Mouse (Mus musculus): ENCODE measurements around the gene Msi2. TPM values are rescaled to one million over a fixed set of nuclear protein-coding genes. Genes with fewer than 3 reads are reported as not detected.

Gene Msi2
- polyA plus RNA-seq, 1 experiment from 2014 or later: 3.9 TPM

DNA sequence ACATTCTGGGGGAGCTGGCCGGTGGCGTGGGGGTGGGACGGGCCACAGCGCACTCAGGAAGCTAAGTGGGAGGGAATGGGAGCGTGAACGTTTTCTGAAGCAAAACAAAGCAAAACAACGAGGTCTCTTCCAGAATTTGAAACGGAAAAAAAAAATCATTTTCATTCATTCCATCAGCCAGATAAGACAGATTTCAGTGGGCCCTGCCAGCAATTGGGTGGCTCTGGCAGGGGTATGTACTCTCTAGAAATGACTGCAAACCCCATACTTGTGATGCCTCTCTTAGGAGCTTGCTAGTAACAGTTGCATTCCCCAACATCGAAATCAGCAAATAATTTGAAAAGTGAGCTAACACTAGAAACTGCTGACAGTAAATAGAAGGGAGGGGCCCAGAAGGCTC, 335.9 kb downstream of the Msi2 start:
- no peaks in the 10 kb centered on the region for H3K9me3 ChIP-seq (replicated peaks)
- no peak overlapping the region for H3K4me2 ChIP-seq
- ATAC-seq (ENCODE audit: low read depth): no peak
- H3K27ac ChIP-seq: no peak overlapping the region
- WGBS (ENCODE audit: insufficient replicate concordance): 73% methylated on average over 9 of the region's 9 CpGs
- no peak for DNase-seq
- H3K4me1 ChIP-seq (replicated peaks): peaks cover 8% of the 10 kb centered on the region; the same call in 1 of the 2 replicates
- H3K4me3 ChIP-seq (replicated peaks): no peak overlapping the region
- no peak overlapping the region for H3K9ac ChIP-seq
- peaks cover 8% of the 10 kb centered on the region; the same call in 1 of the 2 replicates for H3K36me3 ChIP-seq
- no peaks in the 10 kb centered on the region for H3K27me3 ChIP-seq

- H3K4me3 ChIP-seq (replicated peaks): no peak overlapping the region
- H3K4me1 ChIP-seq (replicated peaks): peaks cover 2% of the 10 kb centered on the region; the same call in 1 of the 2 replicates
- H3K9me3 ChIP-seq (replicated peaks): no peaks in the 10 kb centered on the region
- H3K36me3 ChIP-seq: peaks cover 12% of the 10 kb centered on the region; the same call in 1 of the 2 replicates
- H3K27me3 ChIP-seq: no peaks in the 10 kb centered on the region
- no peak overlapping the region for H3K27ac ChIP-seq
- DNase-seq (no peak), ATAC-seq (ENCODE audit: low read depth) (no peak)
- no peak overlapping the region for H3K9ac ChIP-seq
- 56% methylated on average over 11 of the region's 14 CpGs for WGBS (ENCODE audit: insufficient replicate concordance)
- no peak overlapping the region for H3K4me2 ChIP-seq
These were observed 337.0 kb downstream of the Msi2 start for GRCm38 (mm10) chr11:88381145-88381909.

DNA sequence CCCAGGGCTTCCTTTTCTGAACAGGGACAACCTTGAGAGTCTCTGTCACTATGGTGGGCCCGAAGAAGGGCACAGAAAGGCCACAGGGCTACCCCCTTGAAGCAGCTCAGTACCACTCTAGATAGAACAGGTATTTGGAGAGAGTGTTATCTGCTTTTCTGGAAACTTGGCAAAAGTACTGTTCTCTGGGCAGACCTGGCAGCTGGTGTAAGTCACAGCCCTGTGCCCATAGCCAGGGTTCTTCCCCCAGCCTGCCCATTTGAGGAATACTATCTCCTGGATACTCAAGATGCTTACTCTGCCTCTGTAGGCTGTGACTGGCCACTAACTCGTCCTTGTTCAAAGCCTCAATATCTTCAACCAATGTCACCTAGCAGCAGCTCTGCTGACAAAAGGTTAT, 338.7 kb downstream of the Msi2 start:
- H3K36me3 ChIP-seq: peaks cover 9% of the 10 kb centered on the region; the same call in 1 of the 2 replicates
- H3K27me3 ChIP-seq: no peaks in the 10 kb centered on the region
- peaks cover 3% of the 10 kb centered on the region; the same call in 1 of the 2 replicates for H3K4me1 ChIP-seq (replicated peaks)
- no peak overlapping the region for H3K9ac ChIP-seq
- no peak overlapping the region for H3K4me2 ChIP-seq
- H3K27ac ChIP-seq: no peak overlapping the region
- no peak for ATAC-seq (ENCODE audit: low read depth)
- H3K9me3 ChIP-seq (replicated peaks): no peaks in the 10 kb centered on the region
- 54% methylated on average over 2 of the region's 2 CpGs for WGBS (ENCODE audit: insufficient replicate concordance)
- DNase-seq: no peak
- no peak overlapping the region for H3K4me3 ChIP-seq (replicated peaks)

GRCm38 (mm10) chr11:88378686-88379339, 339.5 kb downstream of the Msi2 start:
- peaks cover 3% of the 10 kb centered on the region; the same call in 1 of the 2 replicates for H3K4me1 ChIP-seq (replicated peaks)
- H3K27ac ChIP-seq: no peak overlapping the region
- ATAC-seq (ENCODE audit: low read depth) (no peak), DNase-seq (no peak)
- H3K27me3 ChIP-seq: no peaks in the 10 kb centered on the region
- no peak overlapping the region for H3K4me3 ChIP-seq (replicated peaks)
- no peak overlapping the region for H3K9ac ChIP-seq
- WGBS (ENCODE audit: insufficient replicate concordance): 66% methylated on average over 9 of the region's 9 CpGs
- H3K36me3 ChIP-seq: 0 out of 2 replicates have a peak, but pooled peaks cover 8% of the 10 kb centered on the region
- H3K9me3 ChIP-seq (replicated peaks): no peaks in the 10 kb centered on the region
- H3K4me2 ChIP-seq: no peak overlapping the region

DNA sequence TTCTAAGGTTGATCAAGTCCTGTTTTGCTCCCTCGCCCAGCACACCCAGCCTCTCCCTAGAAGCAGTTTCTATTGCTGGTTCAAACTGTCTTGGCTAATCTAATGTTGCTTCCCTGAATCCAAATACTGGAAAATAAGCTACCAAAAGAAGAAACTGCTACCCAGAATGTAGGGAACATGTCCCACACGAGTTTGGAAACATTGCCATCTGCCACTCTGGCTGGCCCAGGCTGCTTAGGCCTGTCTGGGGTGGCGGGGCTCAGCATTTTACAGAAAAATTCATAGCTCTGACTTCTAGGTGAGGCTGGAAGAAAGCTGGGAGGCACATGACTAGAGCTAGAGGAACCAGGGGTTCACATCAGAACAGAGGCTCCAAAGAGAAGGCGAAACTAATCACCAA, 345.7 kb downstream of the Msi2 start:
- H3K27ac ChIP-seq: no peak overlapping the region
- 59% methylated on average over 4 of the region's 4 CpGs for WGBS (ENCODE audit: insufficient replicate concordance)
- H3K4me2 ChIP-seq: no peak overlapping the region
- H3K9ac ChIP-seq: no peak overlapping the region
- H3K4me1 ChIP-seq (replicated peaks): peaks cover 11% of the 10 kb centered on the region
- no peak for DNase-seq
- H3K9me3 ChIP-seq (replicated peaks): no peaks in the 10 kb centered on the region
- H3K27me3 ChIP-seq: no peaks in the 10 kb centered on the region
- no peak for ATAC-seq (ENCODE audit: low read depth)
- H3K36me3 ChIP-seq: 0 out of 2 replicates have a peak, but pooled peaks cover 4% of the 10 kb centered on the region
- H3K4me3 ChIP-seq (replicated peaks): no peak overlapping the region

- H3K9ac ChIP-seq: no peak overlapping the region
- H3K4me3 ChIP-seq (replicated peaks): no peak overlapping the region
- no peak for DNase-seq
- H3K4me2 ChIP-seq: no peak overlapping the region
- 0 out of 2 replicates have a peak, but pooled peaks cover 3% of the 10 kb centered on the region for H3K36me3 ChIP-seq
- H3K27ac ChIP-seq: no peak overlapping the region
- H3K4me1 ChIP-seq (replicated peaks): peaks cover 30% of the 10 kb centered on the region
- no peaks in the 10 kb centered on the region for H3K9me3 ChIP-seq (replicated peaks)
- H3K27me3 ChIP-seq: no peaks in the 10 kb centered on the region
- WGBS (ENCODE audit: insufficient replicate concordance): 60% methylated on average over 3 of the region's 3 CpGs
- ATAC-seq (ENCODE audit: low read depth): no peak
These were observed 348.4 kb downstream of the Msi2 start for GRCm38 (mm10) chr11:88369898-88370297.

DNA sequence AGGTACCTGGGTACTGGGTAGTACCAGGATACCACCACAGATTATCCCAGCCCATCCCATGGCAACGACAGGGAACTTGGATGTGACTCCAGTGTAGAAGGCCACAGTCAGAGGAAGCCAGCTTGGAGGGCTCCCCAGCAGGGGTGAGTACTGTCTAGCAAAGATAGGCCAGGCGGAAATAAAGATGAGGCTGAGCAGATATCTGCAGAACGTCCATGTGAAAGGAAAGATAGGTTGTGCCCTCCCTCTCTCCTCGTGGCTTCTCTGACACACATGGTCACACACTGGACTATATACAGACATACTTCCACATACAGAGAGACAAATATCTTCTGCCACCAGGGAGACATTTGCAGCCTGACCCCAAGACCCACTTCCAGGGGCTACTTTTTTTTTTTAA, 350.8 kb downstream of the Msi2 start:
- ATAC-seq (ENCODE audit: low read depth): peak; percentile 87

GRCm38 (mm10) chr11:88365914-88366540, 352.3 kb downstream of the Msi2 start:
- no peak overlapping the region for H3K27ac ChIP-seq

More for the DNA sequence above, 350.8 kb downstream of the Msi2 start:
- Histone ChIP-seq H3K9me3 (replicated peaks) (no peaks in the 10 kb centered on the region), H3K4me3 (replicated peaks) (no peak overlapping the region), H3K9ac (no peak overlapping the region), H3K4me1 (replicated peaks) (peaks cover 40% of the 10 kb centered on the region), H3K36me3 (0 out of 2 replicates have a peak, but pooled peaks cover 3% of the 10 kb centered on the region), H3K4me2 (no peak overlapping the region; the same call in 1 of the 2 replicates), H3K27ac (no peak overlapping the region), H3K27me3 (no peaks in the 10 kb centered on the region)
- 19% methylated on average over 4 of the region's 4 CpGs for WGBS (ENCODE audit: insufficient replicate concordance)
- peak; percentile 46 for DNase-seq

DNA sequence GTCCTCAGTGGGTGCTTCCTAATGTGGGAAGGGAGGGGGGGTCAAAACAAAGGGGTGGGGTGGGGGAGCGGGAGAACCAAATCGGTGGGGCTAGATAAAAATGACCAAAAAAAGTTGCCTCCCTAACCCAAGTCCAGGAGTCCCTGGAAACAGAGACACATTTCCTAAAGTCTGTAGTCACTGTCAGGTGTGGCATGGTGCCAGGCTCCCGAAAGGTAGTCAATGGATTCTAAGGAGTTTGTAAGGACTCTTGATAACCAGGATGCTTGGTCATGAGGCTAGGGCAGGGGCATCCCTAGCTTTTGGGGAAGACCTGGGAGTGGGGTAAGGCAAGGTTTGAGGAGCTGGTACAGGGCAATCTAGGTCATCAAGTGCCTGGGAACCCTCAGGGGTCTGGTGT, 354.1 kb downstream of the Msi2 start:
- peaks cover 50% of the 10 kb centered on the region for H3K4me1 ChIP-seq (replicated peaks)
- no peak for DNase-seq
- 62% methylated on average over 3 of the region's 3 CpGs for WGBS (ENCODE audit: insufficient replicate concordance)
- no peak overlapping the region for H3K4me2 ChIP-seq
- no peak for ATAC-seq (ENCODE audit: low read depth)
- no peak overlapping the region for H3K27ac ChIP-seq
- no peaks in the 10 kb centered on the region for H3K9me3 ChIP-seq (replicated peaks)
- H3K36me3 ChIP-seq: 0 out of 2 replicates have a peak, but pooled peaks cover 7% of the 10 kb centered on the region
- no peaks in the 10 kb centered on the region for H3K27me3 ChIP-seq
- no peak overlapping the region for H3K4me3 ChIP-seq (replicated peaks)
- H3K9ac ChIP-seq: no peak overlapping the region

More at GRCm38 (mm10) chr11:88365914-88366540, 352.3 kb downstream of the Msi2 start:
- no peak overlapping the region for H3K4me2 ChIP-seq
- H3K4me1 ChIP-seq (replicated peaks): peaks cover 40% of the 10 kb centered on the region
- WGBS (ENCODE audit: insufficient replicate concordance): 80% methylated on average over 2 of the region's 2 CpGs
- H3K27me3 ChIP-seq: no peaks in the 10 kb centered on the region
- DNase-seq (no peak), ATAC-seq (ENCODE audit: low read depth) (no peak)
- 0 out of 2 replicates have a peak, but pooled peaks cover 7% of the 10 kb centered on the region for H3K36me3 ChIP-seq
- H3K9me3 ChIP-seq (replicated peaks): no peaks in the 10 kb centered on the region
- no peak overlapping the region for H3K9ac ChIP-seq
- no peak overlapping the region for H3K4me3 ChIP-seq (replicated peaks)

- Histone ChIP-seq H3K9ac (no peak overlapping the region), H3K4me1 (replicated peaks) (peaks cover 57% of the 10 kb centered on the region), H3K4me2 (no peak overlapping the region), H3K9me3 (replicated peaks) (no peaks in the 10 kb centered on the region), H3K36me3 (0 out of 2 replicates have a peak, but pooled peaks cover 7% of the 10 kb centered on the region), H3K27ac (no peak overlapping the region), H3K4me3 (replicated peaks) (no peak overlapping the region), H3K27me3 (no peaks in the 10 kb centered on the region)
- 78% methylated on average over 14 of the region's 14 CpGs for WGBS (ENCODE audit: insufficient replicate concordance)
- no peak for DNase-seq
- no peak for ATAC-seq (ENCODE audit: low read depth)
These were observed 354.8 kb downstream of the Msi2 start for GRCm38 (mm10) chr11:88363481-88363880.

- H3K36me3 ChIP-seq: 0 out of 2 replicates have a peak, but pooled peaks cover 4% of the 10 kb centered on the region
- WGBS (ENCODE audit: insufficient replicate concordance): 56% methylated on average over 7 of the region's 7 CpGs
- H3K4me3 ChIP-seq (replicated peaks): no peak overlapping the region
- peaks cover 49% of the 10 kb centered on the region for H3K4me1 ChIP-seq (replicated peaks)
- no peak for DNase-seq
- no peak for ATAC-seq (ENCODE audit: low read depth)
- H3K4me2 ChIP-seq: no peak overlapping the region
- H3K27me3 ChIP-seq: no peaks in the 10 kb centered on the region
- H3K9me3 ChIP-seq (replicated peaks): no peaks in the 10 kb centered on the region
- no peak overlapping the region for H3K9ac ChIP-seq
- H3K27ac ChIP-seq: no peak overlapping the region
These were observed 358.6 kb downstream of the Msi2 start for GRCm38 (mm10) chr11:88359736-88360135.
